Mouse (Mus musculus) large intestine, adult 2 months (tissue): Measurements from ENCODE around the gene Fpgs. TPM values are rescaled to one million over a fixed set of nuclear protein-coding genes. Genes with fewer than 3 reads are reported as not detected.

ENCODE experiments used
- DNase-seq: peaks from one replicate; pipeline ENCODE4 v3.0.0-alpha.2; 2012; ENCODE audit warnings: low read depth, low spot score
- WGBS: fragments of 180-500 bp; shearing (Covaris S2); methylation state at CpG from one replicate; pipeline ENCODE4 v1.1.7; 2018; 5-methylcytosine and 5-hydroxymethylcytosine counted together
- polyA plus RNA-seq: library from polyadenylated mRNA; depleted of rRNA; stranded (reverse); fragments of >200 nt; gene quantifications from 2 replicates; pipeline ENCODE4 v1.2.3, GENCODE M21; 2012

Gene Fpgs
- polyA plus RNA-seq, 1 experiment = 31.5 TPM

DNA sequence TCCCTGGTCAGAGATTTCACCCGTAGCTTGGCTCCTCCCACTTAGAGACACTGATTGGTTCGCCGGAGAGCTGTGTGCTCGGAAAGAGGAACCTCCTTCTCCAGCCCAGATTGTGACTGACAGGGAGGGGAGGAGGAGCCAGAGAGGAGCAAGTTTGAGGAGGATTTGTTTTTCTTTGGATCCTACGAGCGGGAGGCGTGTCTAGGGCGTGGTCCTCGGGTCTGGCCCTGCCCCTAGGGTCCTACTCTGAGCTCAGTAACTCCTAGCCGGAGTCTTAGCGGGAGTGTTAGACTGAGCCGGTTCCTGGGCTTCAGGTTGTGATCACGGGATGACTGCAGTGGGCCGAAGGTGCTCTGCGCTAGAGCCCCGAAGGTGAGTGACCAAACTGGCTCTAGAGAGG is 23.5 kb upstream of the Fpgs start:
- WGBS = 3% methylated on average over 16 of the region's 16 CpGs

GRCm38 (mm10) chr2:32724832-32725790 is 21.2 kb upstream of the Fpgs start:
- WGBS = 64% methylated on average over 16 of the region's 16 CpGs
- no peak for DNase-seq

More for the DNA sequence above, 23.5 kb upstream of the Fpgs start:
- DNase-seq = peak; percentile 90

DNA sequence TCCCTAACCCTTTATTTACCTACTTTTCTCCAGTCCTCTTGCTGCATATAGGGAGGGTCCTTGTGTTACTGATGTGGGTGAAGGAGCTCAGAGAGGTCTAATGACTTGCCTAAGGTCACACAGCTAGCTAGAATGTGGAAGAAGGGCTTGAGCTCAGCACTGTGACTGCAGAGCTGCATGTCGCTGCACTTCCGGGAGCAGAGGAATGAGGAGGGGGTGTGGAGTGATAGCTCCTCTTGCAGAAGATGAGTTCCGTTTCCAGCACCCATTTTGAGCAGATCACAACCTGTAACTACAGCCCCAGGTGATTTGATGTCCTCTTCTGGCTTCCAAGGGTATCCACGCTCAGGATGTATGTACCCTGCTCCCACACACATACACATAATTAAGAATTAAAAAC is 20.2 kb upstream of the Fpgs start:
- WGBS = 95% methylated on average over 4 of the region's 4 CpGs
- DNase-seq = no peak

DNA sequence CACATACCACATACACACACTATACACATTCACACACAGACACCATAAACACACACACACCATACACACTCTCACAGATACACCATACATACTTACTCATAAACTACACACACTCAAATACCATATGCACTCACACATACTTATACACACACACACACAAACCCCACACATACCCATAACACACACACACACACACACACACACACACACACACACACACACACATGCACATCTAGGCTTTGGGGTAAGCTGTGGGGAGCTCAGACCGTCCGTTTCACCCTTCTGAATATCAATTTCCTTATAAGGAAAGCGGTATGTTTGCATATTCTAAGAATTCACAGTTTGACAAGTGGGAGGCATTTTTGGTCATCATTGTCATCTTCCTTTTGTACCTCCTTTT is 18.6 kb upstream of the Fpgs start:
- 46% methylated on average over 3 of the region's 3 CpGs for WGBS

GRCm38 (mm10) chr2:32722046-32722445 is 18.1 kb upstream of the Fpgs start:
- no peak for DNase-seq
- WGBS = 45% methylated on average over 6 of the region's 6 CpGs

More for the DNA sequence above, 18.6 kb upstream of the Fpgs start:
- DNase-seq = no peak

GRCm38 (mm10) chr2:32720681-32721229 is 16.8 kb upstream of the Fpgs start, which contains the start of gene Sh2d3c:
Gene Sh2d3c, plus strand, starts transcription at chr2:32721055.
- 53% methylated on average over 8 of the region's 8 CpGs for WGBS
- no peak for DNase-seq

DNA sequence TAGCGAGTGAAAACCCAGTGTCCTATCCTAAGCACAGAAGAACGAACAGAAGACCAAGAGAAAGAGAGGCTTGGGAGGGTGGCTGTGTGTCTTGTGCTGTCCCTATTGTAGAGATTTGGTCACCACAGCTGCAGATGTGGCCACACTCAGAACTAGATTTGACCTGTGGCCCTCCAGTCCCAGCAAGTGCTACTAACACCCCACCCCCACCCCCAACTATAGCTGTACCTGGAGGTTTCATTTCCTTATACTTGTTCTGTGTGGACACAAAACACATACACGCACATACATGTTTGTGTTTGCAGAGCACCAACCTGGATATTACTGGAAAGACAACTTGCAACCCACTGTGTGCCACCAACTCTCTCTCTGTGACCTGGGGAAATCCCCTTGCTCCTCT is 16.1 kb upstream of the Fpgs start:
- no peak for DNase-seq
- 80% methylated on average over 3 of the region's 3 CpGs for WGBS

GRCm38 (mm10) chr2:32718761-32719160 is 14.8 kb upstream of the Fpgs start:
- 75% methylated on average over 9 of the region's 9 CpGs for WGBS
- DNase-seq = no peak

DNA sequence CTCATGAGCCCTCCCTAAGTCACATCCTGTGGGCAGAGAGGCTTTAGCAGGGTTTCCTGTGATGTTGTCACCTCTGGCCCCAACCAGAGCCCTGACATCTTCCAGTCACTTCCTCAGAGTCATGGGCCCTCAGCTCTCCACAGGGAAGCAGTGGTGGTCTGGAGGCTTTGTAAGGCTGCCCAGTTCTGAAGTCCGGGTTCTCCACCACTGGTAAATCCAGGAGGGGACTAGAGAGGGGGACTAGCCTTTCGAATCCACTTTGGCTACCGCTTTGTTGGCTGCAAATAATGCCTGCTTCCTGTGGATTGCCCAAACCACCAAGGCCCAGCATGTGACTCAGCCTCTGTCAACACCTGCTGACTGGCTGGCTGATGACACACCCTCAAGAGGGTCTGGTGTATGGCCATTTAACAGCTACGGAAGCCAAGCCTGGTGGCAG is 11.1 kb upstream of the Fpgs start:
- peak; percentile 77 for DNase-seq
- WGBS = 17% methylated on average over 4 of the region's 4 CpGs

GRCm38 (mm10) chr2:32714117-32714986 is 10.4 kb upstream of the Fpgs start:
- no peak for DNase-seq

DNA sequence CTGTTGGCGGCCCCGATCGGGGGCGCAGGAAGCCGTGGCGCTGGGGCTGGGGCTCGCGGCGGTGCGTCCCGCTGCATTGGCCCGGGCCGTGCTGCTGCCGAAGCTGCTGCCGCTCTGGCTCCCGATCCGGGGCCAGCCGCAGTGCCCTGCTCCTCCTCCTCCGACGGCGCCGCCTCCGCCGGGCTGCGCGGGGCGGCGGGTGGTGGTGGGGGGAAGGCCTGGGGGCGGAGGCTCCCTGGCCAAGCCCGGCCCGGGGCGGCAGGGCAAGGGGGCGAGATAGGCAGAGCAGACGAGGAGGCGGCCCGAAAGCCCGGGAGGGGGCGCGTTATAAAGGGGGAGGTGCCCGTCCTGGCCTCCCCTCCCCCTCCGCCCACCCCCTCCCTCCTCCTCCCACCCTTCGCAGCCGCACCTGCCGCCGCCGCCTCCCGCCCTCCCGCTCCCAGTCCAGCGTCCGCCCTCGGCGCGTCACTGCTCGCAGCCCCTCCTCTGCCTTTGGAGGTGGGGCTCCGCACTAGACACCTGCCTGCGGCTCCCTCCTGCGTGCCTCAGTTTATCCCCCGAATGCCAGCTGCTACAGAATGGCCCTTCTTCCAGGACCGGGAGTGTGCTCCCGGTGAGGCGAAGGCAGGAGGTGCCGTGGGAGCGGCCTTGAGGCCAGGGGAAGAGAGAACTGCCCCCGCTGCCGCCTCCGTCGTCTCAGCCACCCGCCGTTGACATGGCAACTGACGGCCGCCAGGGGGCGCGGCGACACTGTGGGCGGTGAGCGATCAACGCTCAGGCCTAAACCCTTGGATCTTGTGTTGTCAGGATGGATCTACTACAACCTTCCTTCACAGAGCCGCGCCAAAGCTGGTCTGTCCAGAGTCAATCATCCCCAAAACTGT is 9.2 kb upstream of the Fpgs start, which contains the start of gene Cdk9:
TSS of gene Cdk9 (minus strand) at position 143 of the 884 bp plus-strand sequence.
- WGBS = 1% methylated on average over 64 of the region's 79 CpGs
- DNase-seq = peak; percentile 63

More at GRCm38 (mm10) chr2:32714117-32714986, 10.4 kb upstream of the Fpgs start:
- 33% methylated on average over 11 of the region's 11 CpGs for WGBS

- WGBS = under 1% methylated on average over 44 of the region's 44 CpGs
- DNase-seq = no peak
Measured at GRCm38 (mm10) chr2:32712586-32712933, 8.6 kb upstream of the Fpgs start.

DNA sequence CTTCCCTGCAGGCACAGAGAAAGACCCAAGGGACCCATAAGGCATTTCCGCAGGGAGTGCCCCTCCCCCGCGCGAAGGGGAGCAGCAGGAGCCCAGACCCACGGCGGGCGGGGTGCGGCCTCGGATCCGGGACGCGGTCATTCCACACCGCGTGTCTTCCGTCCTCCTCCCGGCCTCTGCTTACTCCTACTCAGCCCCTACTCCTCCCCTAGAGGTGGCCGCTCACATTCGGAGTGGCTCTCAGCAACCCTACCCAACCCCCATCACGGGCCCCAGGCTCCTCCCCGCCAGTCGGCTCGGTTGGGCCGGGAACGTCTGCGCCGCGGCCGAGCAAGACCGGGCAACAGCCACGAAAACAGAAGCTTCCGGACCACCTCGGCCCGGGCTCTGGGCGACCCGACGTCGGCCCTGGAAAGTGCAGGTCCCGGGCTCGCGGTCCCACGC is 8.2 kb upstream of the Fpgs start:
- DNase-seq = no peak
- under 1% methylated on average over 41 of the region's 41 CpGs for WGBS

DNA sequence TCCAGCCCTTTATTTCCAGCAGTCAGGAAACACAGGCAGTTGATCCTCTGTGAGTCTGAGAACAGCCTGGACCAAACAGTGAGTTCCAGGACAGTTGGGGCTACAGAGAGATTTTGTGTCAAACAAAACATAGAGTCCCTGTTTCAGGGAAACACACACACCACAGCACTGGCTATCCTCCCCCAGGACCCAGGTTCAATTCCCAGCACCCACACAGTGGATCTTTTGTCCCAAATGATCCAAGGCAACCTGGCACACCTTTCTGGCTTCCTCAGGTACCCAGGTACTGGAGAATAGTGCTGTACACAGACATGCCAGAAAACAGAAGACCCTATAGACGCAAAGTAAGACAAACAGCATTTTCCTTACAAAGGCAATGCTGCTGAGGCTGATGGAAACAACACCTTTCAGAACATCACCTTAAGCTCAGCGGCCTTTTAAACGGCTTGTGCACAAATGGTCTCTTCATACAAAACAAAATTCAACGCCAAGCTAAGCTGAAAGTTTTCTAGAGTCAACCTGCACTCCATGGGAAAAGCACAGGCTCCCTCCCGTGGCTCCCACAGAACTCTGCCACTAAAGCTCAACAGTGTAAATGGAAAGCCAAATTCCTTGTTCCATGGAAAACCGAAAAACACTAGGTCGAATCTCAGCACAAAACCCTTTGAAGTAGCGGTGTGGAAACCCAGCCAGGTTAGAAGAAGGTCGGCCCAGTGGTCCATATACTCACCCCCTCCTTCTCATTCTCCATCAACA is 7.5 kb upstream of the Fpgs start:
- no peak for DNase-seq
- WGBS = 16% methylated on average over 9 of the region's 9 CpGs

GRCm38 (mm10) chr2:32710425-32710824 is 6.5 kb upstream of the Fpgs start:
- DNase-seq = no peak
- 74% methylated on average over 5 of the region's 5 CpGs for WGBS

DNA sequence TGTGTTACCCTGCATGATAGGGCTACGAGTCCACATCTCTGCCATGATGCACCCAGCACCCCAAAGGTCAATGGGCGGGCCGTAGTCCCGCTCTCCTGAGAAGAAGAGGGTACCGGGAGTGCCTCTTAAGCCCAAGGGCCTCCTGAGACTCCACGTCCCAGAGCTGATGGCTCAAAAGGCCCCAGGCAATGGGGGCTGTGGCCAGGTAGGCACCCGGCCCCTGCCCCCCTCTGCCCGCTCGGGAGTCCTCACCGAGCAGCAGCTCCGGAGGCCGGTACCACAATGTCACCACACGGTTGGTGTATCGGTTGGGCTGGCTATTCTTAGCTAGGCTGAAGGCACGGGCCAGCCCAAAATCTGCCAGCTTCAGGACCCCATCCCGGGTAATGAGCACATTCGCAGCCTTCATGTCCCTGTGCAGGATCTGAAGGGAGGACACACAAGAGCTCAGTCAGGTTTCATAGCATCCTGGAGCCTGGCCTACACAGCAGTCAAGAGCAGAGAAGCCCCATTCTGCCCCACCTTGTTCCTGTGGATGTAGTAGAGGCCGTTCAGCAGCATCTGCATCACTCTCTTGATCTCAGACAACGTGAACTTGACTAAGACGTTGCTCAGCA is 5.7 kb upstream of the Fpgs start:
- WGBS = 86% methylated on average over 20 of the region's 20 CpGs
- no peak for DNase-seq

GRCm38 (mm10) chr2:32708643-32709042 is 4.7 kb upstream of the Fpgs start:
- WGBS = 21% methylated on average over 3 of the region's 3 CpGs
- DNase-seq = no peak

DNA sequence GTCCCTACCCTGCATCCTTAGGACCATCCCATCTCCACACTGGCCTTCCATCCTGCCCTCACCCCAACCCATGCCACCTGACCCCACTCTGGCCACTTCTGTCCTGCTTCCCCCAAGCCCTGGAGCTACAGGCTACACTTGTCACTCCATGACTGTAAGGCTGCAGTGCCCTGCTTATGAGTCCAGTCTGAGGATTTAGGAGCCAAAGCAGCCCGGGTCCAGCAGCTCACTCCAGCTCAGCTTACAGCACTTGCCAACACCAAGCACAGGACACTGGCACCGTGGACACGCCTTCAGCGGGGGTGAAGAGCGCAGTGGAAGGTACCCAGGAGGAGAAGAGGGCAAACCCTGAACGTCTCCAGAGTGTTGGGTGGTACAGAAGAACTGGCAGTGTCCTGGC is 3.0 kb upstream of the Fpgs start:
- WGBS = 84% methylated on average over 6 of the region's 6 CpGs
- DNase-seq = no peak
